Mouse (Mus musculus) intestine, postnatal 0 days (tissue): ENCODE results near the gene Ptgfr. TPM values are rescaled to one million over a fixed set of nuclear protein-coding genes. Genes with fewer than 3 reads are reported as not detected.

Experiments
- ATAC-seq: fragments of 200-750 bp; cut with Nextera tagmentation; 2 replicates; pipeline ENCODE4 v1.8.0; 2017; ENCODE audit warnings: mild to moderate bottlenecking, moderate TSS enrichment, moderate library complexity
- H3K27ac ChIP-seq: fragments of 300-500 bp; sonication (generic); 2 replicates; pipeline ENCODE4 v1.5.1; 2014; ENCODE audit warnings: mild to moderate bottlenecking, low read depth, low read length, moderate library complexity
- H3K27me3 ChIP-seq: fragments of 300-500 bp; sonication (generic); replicated peaks from 2 replicates; pipeline ENCODE4 v1.6.1; 2014; ENCODE audit warnings: low read length, mixed read lengths; ENCODE audit not compliant: control insufficient read depth, insufficient read depth
- H3K36me3 ChIP-seq: fragments of 300-500 bp; sonication (generic); 2 replicates; pipeline ENCODE4 v1.6.1; 2014; ENCODE audit warnings: mild to moderate bottlenecking, moderate library complexity; ENCODE audit not compliant: control insufficient read depth, insufficient read depth
- H3K4me1 ChIP-seq: fragments of 300-500 bp; sonication (generic); replicated peaks from 2 replicates; pipeline ENCODE4 v1.6.1; 2014; ENCODE audit warnings: antibody characterized with exemption, low read length, mixed read lengths; ENCODE audit not compliant: control insufficient read depth, insufficient read depth
- H3K4me2 ChIP-seq: fragments of 300-500 bp; sonication (generic); replicated peaks from 2 replicates; pipeline ENCODE4 v1.6.1; 2014; ENCODE audit warnings: low read depth, mild to moderate bottlenecking, moderate library complexity
- H3K4me3 ChIP-seq: fragments of 300-500 bp; sonication (generic); 2 replicates; pipeline ENCODE4 v1.5.1; 2014; ENCODE audit warnings: low read depth, low read length
- H3K9ac ChIP-seq: fragments of 300-500 bp; sonication (generic); 2 replicates; pipeline ENCODE4 v1.6.1; 2014; ENCODE audit warnings: mild to moderate bottlenecking, low read depth, low read length
- H3K9me3 ChIP-seq: fragments of 300-500 bp; sonication (generic); 2 replicates; pipeline ENCODE4 v1.6.1; 2016; ENCODE audit warnings: mixed run types; ENCODE audit not compliant: control insufficient read depth
- CTCF ChIP-seq: sonication (generic); IDR thresholded peaks from 2 replicates; pipeline ENCODE4 v1.5.1; 2016; ENCODE audit warnings: low read depth, mild to moderate bottlenecking, control low read depth, antibody characterized with exemption, moderate library complexity
- WGBS: fragments of 180-500 bp; shearing (Covaris S2); extraction: QIAGEN DNeasy Blood & Tissue Kit; methylation state at CpG from one replicate; pipeline ENCODE4 v1.1.7; 2014; 5-methylcytosine and 5-hydroxymethylcytosine counted together
- polyA plus RNA-seq: library from polyadenylated mRNA; unstranded; fragments of >200 nt; fragmentation: Nextera tagmentation; extraction: Ambion mirVana; gene quantifications from 2 replicates; pipeline ENCODE4 v1.2.1, GENCODE M21; 2015

Ptgfr gene
- polyA plus RNA-seq, 1 experiment from 2014 or later, result 0.29 TPM

DNA sequence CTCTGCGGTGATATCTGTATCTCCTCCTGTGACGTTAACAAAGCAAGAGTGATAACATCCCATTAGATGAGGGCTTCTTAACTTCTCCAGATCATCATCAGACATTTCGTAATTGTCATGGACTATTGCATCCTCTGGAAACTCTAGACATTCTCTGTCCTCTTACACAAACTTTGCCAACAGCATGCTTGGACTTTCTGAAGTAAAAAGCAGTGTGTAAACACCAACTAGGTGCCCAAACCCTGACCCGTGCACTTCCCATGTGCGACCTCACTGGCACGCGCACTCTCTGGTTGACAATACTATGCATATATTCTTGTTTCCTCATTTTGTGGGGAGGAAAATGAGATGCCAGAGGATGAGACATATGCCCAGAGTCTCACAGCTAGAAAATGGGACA lies 8.9 kb upstream of the Ptgfr start:
- no peaks in the 10 kb centered on the region for H3K27me3 ChIP-seq
- no peak overlapping the region for H3K9ac ChIP-seq
- 85% methylated on average over 7 of the region's 7 CpGs for WGBS
- no peaks in the 10 kb centered on the region for H3K9me3 ChIP-seq
- H3K36me3 ChIP-seq, result no peaks in the 10 kb centered on the region
- no peak for TF ChIP-seq CTCF
- no peaks in the 10 kb centered on the region for H3K4me1 ChIP-seq
- no peak for ATAC-seq
- H3K4me2 ChIP-seq, result no peak overlapping the region
- H3K27ac ChIP-seq, result no peak overlapping the region
- H3K4me3 ChIP-seq, result no peak overlapping the region

DNA sequence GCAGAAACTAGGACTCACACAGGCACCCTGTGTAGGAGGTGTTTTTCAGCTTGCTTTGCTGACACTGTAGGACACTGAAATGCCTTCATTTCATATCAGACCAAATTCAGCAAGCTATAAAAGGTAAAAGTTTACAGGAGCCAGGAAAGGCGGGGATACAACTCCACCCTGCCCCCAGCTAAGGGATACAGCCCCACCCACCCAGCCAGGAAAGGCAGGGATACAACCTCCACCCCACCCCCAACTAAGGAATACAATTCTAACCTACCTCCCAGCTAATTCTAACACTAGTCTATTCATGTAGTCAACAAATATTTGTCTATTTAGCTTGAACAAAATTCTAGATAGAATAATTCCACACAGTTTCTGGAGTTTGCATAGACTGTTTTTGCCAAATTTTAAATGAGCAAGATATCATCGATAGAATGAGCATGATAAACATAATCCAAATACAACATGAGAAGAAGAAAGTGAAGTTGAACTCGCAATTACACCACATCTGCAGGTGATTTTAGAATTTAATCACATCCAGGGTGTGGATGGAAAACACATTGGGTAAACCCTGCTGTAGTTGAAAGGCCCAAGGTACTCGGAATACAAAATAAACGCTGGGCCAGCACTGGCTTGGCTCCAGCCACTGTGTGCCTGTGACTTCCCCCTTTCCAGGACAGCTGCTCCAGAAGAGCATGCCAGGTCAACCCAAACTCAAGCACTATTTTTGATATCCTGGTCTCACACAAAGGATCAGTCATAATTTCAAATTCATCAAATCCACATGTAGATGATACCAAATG lies 7.1 kb upstream of the Ptgfr start:
- TF ChIP-seq CTCF, result no peak
- no peak for ATAC-seq

DNA sequence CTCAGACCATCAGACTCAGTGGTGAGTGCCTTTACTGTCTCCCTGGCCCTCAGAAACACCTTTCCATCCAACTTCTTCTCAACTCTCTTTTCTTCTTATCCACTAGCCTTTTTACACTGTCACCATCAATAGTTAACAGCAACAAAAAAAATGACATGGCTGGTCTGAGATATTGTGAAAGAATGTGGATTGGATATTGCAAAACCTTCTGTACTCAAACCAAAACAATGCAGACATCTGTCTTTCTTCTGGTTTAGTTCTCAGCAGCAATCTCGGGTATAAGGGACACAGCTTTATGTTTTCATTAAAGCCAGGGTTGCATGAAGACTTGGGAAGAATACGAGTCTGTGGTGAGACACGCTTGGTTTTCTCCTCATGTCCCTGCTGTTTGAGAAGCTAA lies 3.3 kb upstream of the Ptgfr start:
- Histone ChIP-seq H3K36me3 (no peaks in the 10 kb centered on the region), H3K9ac (no peak overlapping the region), H3K27ac (no peak overlapping the region), H3K4me3 (no peak overlapping the region), H3K27me3 (peaks cover 15% of the 10 kb centered on the region), H3K4me2 (no peak overlapping the region), H3K9me3 (no peaks in the 10 kb centered on the region), H3K4me1 (no peaks in the 10 kb centered on the region)
- WGBS, result 76% methylated on average over 3 of the region's 3 CpGs
- TF ChIP-seq CTCF, result no peak
- ATAC-seq, result no peak

More for the DNA sequence above, 7.1 kb upstream of the Ptgfr start:
- Histone ChIP-seq H3K4me1 (no peaks in the 10 kb centered on the region), H3K9ac (no peak overlapping the region), H3K27ac (no peak overlapping the region), H3K9me3 (no peaks in the 10 kb centered on the region), H3K36me3 (no peaks in the 10 kb centered on the region), H3K4me2 (no peak overlapping the region), H3K27me3 (no peaks in the 10 kb centered on the region), H3K4me3 (no peak overlapping the region)
- 70% methylated on average over 5 of the region's 5 CpGs for whole genome bisulfite sequencing

DNA sequence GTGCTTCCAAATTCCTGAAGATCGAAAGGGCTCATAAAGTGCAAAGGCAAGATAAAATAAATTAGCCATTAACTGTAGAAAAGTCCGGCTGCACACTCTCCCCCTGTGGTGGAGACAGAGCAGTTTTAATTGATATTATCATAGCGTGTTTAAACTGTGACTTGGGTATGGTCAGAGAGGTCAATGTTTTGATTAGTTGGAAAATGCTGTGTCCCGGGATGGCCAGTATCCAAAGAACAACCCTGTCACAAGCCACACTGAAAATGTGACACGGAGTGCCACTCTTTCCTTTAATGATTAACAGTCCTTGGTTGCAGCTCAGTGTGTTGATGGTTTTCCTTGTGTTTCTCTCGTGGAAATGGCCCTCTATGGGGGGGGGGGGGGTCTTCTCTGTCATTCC lies 942 bp upstream of the Ptgfr start:
- Histone ChIP-seq H3K4me3 (no peak overlapping the region), H3K27ac (no peak overlapping the region)

DNA sequence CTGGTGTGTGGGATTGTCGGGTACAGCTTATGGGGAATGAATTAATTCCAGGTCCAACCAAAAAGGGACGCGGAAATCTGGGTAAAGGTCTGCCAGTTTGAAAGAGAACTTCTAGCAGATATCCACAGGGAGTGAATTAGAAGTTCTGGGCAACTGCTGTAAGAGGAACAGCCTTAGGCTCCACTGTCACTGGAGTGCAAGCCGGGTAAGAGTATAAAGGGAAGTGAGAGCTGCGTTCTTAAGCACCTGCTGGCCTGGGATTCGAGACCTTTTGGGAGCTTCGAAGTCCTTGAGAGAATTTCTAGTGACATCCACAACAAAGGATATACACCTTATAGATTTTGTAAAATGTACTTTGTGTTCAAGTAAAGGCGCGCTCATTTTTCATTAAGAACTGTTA lies 319 bp upstream of the Ptgfr start:
- H3K4me1 ChIP-seq, result no peaks in the 10 kb centered on the region
- no peak for ATAC-seq
- 47% methylated on average over 9 of the region's 9 CpGs for WGBS
- peak overlapping the region; percentile 40 for H3K4me3 ChIP-seq
- H3K36me3 ChIP-seq, result no peaks in the 10 kb centered on the region
- peak overlapping the region; percentile 65 for H3K4me2 ChIP-seq
- no peak overlapping the region for H3K9ac ChIP-seq
- H3K27ac ChIP-seq, result no peak overlapping the region
- peaks cover 15% of the 10 kb centered on the region for H3K27me3 ChIP-seq
- H3K9me3 ChIP-seq, result no peaks in the 10 kb centered on the region
- TF ChIP-seq CTCF, result no peak

More for the DNA sequence above, 942 bp upstream of the Ptgfr start:
- Histone ChIP-seq H3K4me1 (no peaks in the 10 kb centered on the region), H3K4me2 (0 out of 2 replicates have a peak overlapping the region, but pooled peaks have one; percentile 17), H3K9me3 (no peaks in the 10 kb centered on the region), H3K36me3 (no peaks in the 10 kb centered on the region), H3K9ac (no peak overlapping the region), H3K27me3 (peaks cover 15% of the 10 kb centered on the region)
- WGBS, result 30% methylated on average over 6 of the region's 6 CpGs
- no peak for ATAC-seq
- TF ChIP-seq CTCF, result no peak

DNA sequence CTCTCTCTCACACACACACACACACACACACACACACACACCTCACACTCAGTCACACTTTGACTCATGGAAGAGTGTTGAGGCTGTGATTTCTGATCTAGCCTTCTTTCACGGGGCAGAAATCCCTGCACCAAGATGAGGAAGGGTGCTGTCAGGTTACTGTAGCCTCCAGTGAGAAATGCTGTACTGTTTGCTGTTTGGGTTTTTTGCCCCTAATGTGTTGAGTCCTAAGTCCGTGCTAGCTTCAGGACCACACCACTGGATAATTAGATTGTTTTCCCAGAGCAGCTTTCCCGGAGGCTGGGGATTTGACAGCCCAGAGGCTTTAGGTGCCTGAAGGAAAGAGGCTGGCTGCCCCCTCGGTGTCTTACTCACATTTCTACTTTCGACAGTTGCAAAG lies 979 bp downstream of the Ptgfr start:
- no peak overlapping the region for H3K9ac ChIP-seq
- H3K4me1 ChIP-seq, result no peaks in the 10 kb centered on the region
- H3K9me3 ChIP-seq, result no peaks in the 10 kb centered on the region
- no peak for TF ChIP-seq CTCF
- H3K4me3 ChIP-seq, result no peak overlapping the region; the same call in 1 of the 2 replicates
- H3K27ac ChIP-seq, result no peak overlapping the region
- 10% methylated on average over 5 of the region's 5 CpGs for WGBS
- no peak for ATAC-seq
- H3K4me2 ChIP-seq, result peak overlapping the region; percentile 65; the same call in 1 of the 2 replicates
- peaks cover 15% of the 10 kb centered on the region for H3K27me3 ChIP-seq
- no peaks in the 10 kb centered on the region for H3K36me3 ChIP-seq
